Mouse (Mus musculus) embryonic fibroblast, embryonic 13.5 days (primary cell): ENCODE data around the gene B3gnt6. TPM values are rescaled to one million over a fixed set of nuclear protein-coding genes. Genes with fewer than 3 reads are reported as not detected.

Experiments used
- H3K27ac ChIP-seq: 2 replicates; pipeline ENCODE4 v1.5.1; 2012; ENCODE audit warnings: low read length, control low read depth, inconsistent platforms; ENCODE audit not compliant: insufficient read depth
- H3K4me1 ChIP-seq: 2 replicates; pipeline ENCODE4 v1.6.1; 2011; ENCODE audit warnings: low read length; ENCODE audit not compliant: control insufficient read depth, insufficient read depth
- H3K4me3 ChIP-seq: 2 replicates; pipeline ENCODE4 v1.5.1; 2011; ENCODE audit warnings: mild to moderate bottlenecking, control low read depth, low read length; ENCODE audit not compliant: insufficient read depth
- CTCF ChIP-seq: IDR thresholded peaks from 2 replicates; pipeline ENCODE4 v1.5.1; 2011; ENCODE audit warnings: mild to moderate bottlenecking, control low read depth, low read length, moderate library complexity, borderline replicate concordance; ENCODE audit not compliant: insufficient read depth
- POLR2A ChIP-seq: IDR thresholded peaks from 2 replicates; pipeline ENCODE4 v1.6.1; 2011; ENCODE audit warnings: low read depth, mild to moderate bottlenecking, control low read depth, low read length, moderate library complexity
- polyA plus RNA-seq: library from polyadenylated mRNA; stranded (reverse); fragments of >200 nt; gene quantifications from 2 replicates; pipeline ENCODE4 v1.2.4, GENCODE M21; 2011; ENCODE audit warnings: low read depth; ENCODE audit not compliant: missing spikeins, insufficient read length

The B3gnt6 gene
- polyA plus RNA-seq, 1 experiment, result not detected

- H3K4me1 ChIP-seq, result peaks cover 7% of the 10 kb centered on the region
- no peak overlapping the region; the same call in 1 of the 2 replicates for H3K27ac ChIP-seq
- TF ChIP-seq CTCF (no peak), POLR2A (no peak)
- no peak overlapping the region for H3K4me3 ChIP-seq
Observed at GRCm38 (mm10) chr7:98164382-98164998, 34.8 kb downstream of the B3gnt6 start.

GRCm38 (mm10) chr7:98163700-98164099, 35.6 kb downstream of the B3gnt6 start:
- Histone ChIP-seq H3K27ac (no peak overlapping the region), H3K4me1 (peaks cover 7% of the 10 kb centered on the region), H3K4me3 (no peak overlapping the region)
- TF ChIP-seq POLR2A (no peak), CTCF (no peak)

- TF ChIP-seq POLR2A, result no peak
- no peak for TF ChIP-seq CTCF
- Histone ChIP-seq H3K27ac (no peak overlapping the region), H3K4me3 (no peak overlapping the region), H3K4me1 (peaks cover 7% of the 10 kb centered on the region)
Observed at GRCm38 (mm10) chr7:98162239-98162638, 37.0 kb downstream of the B3gnt6 start.

- TF ChIP-seq POLR2A, result no peak
- no peak for TF ChIP-seq CTCF
- Histone ChIP-seq H3K27ac (no peak overlapping the region), H3K4me3 (no peak overlapping the region), H3K4me1 (peaks cover 7% of the 10 kb centered on the region)
Observed at GRCm38 (mm10) chr7:98160041-98160740, 39.1 kb downstream of the B3gnt6 start.

GRCm38 (mm10) chr7:98158481-98158880, 40.8 kb downstream of the B3gnt6 start:
- Histone ChIP-seq H3K4me1 (peaks cover 7% of the 10 kb centered on the region), H3K27ac (no peak overlapping the region), H3K4me3 (no peak overlapping the region)
- TF ChIP-seq CTCF (no peak), POLR2A (no peak)

GRCm38 (mm10) chr7:98157636-98158332, 41.5 kb downstream of the B3gnt6 start:
- Histone ChIP-seq H3K27ac (no peak overlapping the region), H3K4me1 (peaks cover 7% of the 10 kb centered on the region), H3K4me3 (no peak overlapping the region)
- no peak for TF ChIP-seq POLR2A

- H3K4me3 ChIP-seq, result no peak overlapping the region
- no peak overlapping the region for H3K27ac ChIP-seq
- TF ChIP-seq CTCF (no peak), POLR2A (no peak)
- peaks cover 7% of the 10 kb centered on the region for H3K4me1 ChIP-seq
Observed at GRCm38 (mm10) chr7:98156280-98156665, 43.0 kb downstream of the B3gnt6 start.

GRCm38 (mm10) chr7:98155546-98156279, 43.6 kb downstream of the B3gnt6 start:
- peaks cover 7% of the 10 kb centered on the region for H3K4me1 ChIP-seq
- H3K27ac ChIP-seq, result no peak overlapping the region

GRCm38 (mm10) chr7:98153892-98154291, 45.4 kb downstream of the B3gnt6 start:
- H3K4me3 ChIP-seq, result no peak overlapping the region
- no peaks in the 10 kb centered on the region; the same call in 1 of the 2 replicates for H3K4me1 ChIP-seq
- no peak overlapping the region for H3K27ac ChIP-seq
- TF ChIP-seq POLR2A, result no peak
- TF ChIP-seq CTCF, result no peak

More at GRCm38 (mm10) chr7:98155546-98156279, 43.6 kb downstream of the B3gnt6 start:
- TF ChIP-seq CTCF, result peak; percentile 93
- TF ChIP-seq POLR2A, result no peak
- no peak overlapping the region for H3K4me3 ChIP-seq
